Mouse (Mus musculus): ENCODE results near the gene Sbf2. TPM values are rescaled to one million over a fixed set of nuclear protein-coding genes. Genes with fewer than 3 reads are reported as not detected.

Gene Sbf2
- total RNA-seq, 2 experiments from 2014 or later, result 48.7 to 49.7 TPM

DNA sequence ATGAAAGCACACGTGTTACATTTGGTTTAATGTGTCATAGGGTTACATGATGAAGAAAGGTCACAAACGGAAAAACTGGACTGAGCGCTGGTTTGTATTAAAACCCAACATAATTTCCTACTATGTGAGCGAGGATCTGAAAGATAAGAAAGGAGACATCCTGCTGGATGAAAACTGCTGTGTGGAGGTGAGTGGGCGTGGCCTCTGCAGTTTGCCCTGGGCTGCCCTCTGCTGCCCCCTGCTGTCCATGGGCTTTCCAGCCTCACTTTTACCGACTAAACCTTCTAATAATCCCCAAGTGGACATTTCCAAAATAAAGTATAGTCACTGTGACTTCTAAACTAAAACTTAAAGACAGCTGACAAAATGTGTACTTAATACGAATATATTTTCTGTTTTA, 348.9 kb downstream of the Sbf2 start:
- intact Hi-C loops (cut with DNase I), result loop anchor here (1.0 to 10.0 kb wide), 3 partner anchors 47 to 291 kb away; no protein-coding TSS in a partner anchor
- DNase-seq (ENCODE audit: low spot score), result peak; percentile 65

DNA sequence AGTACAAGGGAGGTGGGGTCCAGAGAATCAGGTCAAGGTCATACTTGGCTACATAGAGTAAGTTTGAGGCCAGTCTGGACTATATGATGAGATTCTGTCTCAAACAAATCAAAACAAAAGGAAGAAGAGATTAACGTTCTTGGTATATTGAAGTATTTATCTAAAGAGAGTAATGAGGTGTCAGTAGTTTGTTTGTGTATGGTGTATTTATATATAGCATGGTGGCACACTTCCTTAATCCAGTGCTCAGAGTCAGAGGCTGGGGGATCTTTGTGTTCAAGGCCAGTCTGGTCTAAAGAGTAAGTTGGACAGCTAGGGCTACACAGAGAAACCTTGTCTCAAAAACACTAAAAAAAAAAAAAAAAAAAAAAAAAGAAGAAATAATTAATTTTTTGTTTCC, 351.2 kb downstream of the Sbf2 start:
- intact Hi-C loops (cut with DNase I), result loop anchor here (10.0 kb wide), 1 partner anchor 289 kb away; no protein-coding TSS in a partner anchor
- DNase-seq (ENCODE audit: low spot score), result no peak

DNA sequence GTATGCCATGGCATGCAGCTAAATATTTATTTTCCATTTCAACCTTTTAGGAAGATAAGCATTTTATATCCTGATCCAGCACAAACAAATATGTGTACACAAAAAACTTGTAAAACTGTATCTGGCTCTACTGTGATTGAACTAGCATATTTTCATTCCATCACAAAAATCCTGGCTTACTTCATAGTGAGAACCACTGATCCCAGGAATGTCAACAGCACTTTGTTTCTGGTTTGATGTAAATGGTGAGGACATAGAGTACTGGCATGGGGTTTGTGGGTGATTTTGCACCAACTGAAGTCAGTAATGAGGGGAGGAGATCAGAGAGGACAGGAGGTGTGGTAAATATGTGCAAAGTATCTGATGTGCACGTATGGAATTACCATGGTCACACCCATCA, 352.1 kb downstream of the Sbf2 start:
- intact Hi-C loops (cut with DNase I), result loop anchor here (10.0 kb wide), 1 partner anchor 288 kb away; no protein-coding TSS in a partner anchor
- DNase-seq (ENCODE audit: low spot score), result no peak

DNA sequence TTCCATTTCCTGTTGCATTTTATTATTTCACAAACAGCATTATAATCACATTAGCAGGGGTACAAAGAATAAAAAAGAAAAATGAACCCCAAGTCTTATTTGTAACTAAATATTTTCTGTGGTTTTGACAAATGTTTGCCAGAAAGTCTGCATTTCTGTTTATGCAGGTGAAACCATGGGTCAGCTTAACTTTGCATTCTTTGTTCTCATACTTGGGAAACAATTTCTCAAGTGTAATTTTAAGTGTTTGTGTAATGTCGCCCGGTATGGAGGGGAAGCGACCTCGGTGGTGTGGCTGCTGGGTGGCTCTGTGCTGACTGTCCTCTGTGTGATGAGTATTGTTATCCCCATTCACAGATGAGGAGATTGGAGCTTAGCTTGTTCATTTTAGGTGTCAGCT, 352.9 kb downstream of the Sbf2 start:
- no peak for DNase-seq (ENCODE audit: low spot score)
- intact Hi-C loops (cut with DNase I), result loop anchor here (10.0 kb wide), 1 partner anchor 287 kb away; no protein-coding TSS in a partner anchor

DNA sequence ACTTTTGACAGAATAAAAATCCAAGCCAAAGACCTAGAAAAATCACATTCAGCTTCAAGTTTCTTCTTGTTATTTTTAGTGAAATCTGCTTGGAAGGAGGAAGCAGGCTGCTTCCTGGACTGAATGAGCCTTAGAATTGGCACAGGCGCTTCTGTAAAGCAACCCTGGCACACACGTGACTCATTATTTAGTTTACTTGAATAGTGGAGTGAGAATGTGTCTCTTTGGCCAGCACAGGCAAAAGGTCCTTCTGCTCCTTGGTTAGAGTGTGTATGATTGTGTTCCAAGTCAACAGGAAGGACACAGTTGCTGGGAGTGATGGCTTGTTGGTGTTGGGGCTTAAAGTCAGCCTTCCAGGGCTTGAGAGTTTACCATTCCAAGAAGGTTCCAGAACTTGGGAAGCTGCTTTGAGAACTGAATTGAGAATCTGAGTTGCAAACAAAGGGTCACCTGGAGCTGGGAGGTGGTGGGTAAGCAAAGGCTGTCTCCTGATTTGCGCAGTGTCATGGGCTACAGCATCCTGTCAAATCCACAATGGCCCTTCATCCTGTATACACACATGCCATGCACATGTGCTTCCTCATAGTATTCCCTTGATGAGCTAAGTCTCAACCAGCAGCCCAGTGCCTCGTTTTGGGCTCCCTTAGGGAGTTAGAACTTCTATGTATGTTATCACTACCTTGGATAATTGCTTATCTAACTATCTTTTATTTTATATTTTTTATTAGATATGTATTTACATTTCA, 354.6 kb downstream of the Sbf2 start:
- intact Hi-C loops (cut with DNase I), result loop anchor here (10.0 kb wide), 1 partner anchor 285 kb away; no protein-coding TSS in a partner anchor
- DNase-seq (ENCODE audit: low spot score), result peak; percentile 34

DNA sequence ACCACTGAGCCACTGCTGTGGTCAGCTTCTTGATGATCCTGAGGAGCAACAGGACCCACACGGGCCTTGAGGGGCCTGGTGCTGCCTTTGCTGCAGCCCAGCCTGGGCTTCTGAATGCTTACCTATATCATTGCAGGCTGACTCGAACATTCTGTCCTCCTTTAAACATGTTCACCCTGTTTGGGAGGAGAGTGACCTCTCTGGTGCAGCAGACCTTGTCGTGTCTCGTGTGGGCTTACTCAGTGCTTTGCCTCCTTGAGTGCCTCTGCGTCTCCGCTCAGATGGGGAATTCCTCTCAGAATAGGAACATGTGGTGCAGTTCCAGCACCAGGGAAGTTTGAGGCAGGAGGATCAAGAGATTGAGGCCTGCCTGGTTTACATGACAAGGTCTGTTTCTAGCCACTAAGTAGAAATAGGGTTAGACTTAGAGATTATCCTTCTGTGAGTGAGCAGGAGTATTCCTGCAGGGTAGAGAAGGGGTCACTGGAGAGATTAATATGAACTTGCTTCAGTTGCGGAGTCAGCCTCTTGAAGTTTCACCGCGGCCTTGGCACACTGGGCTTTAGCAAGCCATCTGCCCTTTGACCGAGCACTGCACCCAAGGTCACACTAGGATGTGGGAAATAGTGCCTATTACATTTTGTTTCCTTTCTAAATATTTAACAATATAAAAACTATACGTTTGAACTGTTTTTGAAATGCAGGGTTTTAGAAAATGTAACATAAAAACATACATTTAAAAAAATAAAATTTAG, 356.3 kb downstream of the Sbf2 start:
- no peak for DNase-seq (ENCODE audit: low spot score)
- intact Hi-C loops (cut with DNase I), result no loop called here

Other genes with a start within 250 kb of the Sbf2 start
- 10 to 100 TPM in 1 of 2 experiments, 1 to 10 TPM in 1; 9.6 to 13.0 TPM for gene Adm, start 12.7 kb upstream of the Sbf2 start, total RNA-seq (2021)
- gene Ampd3, start 153.3 kb upstream of the Sbf2 start, total RNA-seq (2021), result 10 to 100 TPM; 46.0 to 46.2 TPM
- gene Rnf141, start 229.5 kb upstream of the Sbf2 start, total RNA-seq (2021), result 10 to 100 TPM; 31.9 to 41.0 TPM
- 10 to 100 TPM; 21.8 to 22.0 TPM for gene Lyve1, start 248.3 kb upstream of the Sbf2 start, total RNA-seq (2021)

Measured in heart, postnatal 25 days (tissue).